Mouse (Mus musculus) adrenal gland, postnatal 36 days (tissue): ENCODE measurements around the gene Ints6l. TPM values are rescaled to one million over a fixed set of nuclear protein-coding genes. Genes with fewer than 3 reads are reported as not detected.

Source experiments
- DNase-seq, 2 experiments: peaks; one replicate each; pipeline ENCODE4 v3.0.0; 2021; ENCODE audit warnings: mixed read lengths in 1 of 2
- long read RNA-seq, 2 experiments: library from polyadenylated mRNA; stranded (forward); transcript quantifications; one replicate each; pipeline ENCODE4 v2.0.0; 2021; ENCODE audit warnings: borderline sequencing depth in 2 of 2
- total RNA-seq, 2 experiments: library from RNA; stranded (reverse); gene quantifications; 2 replicates each; pipeline ENCODE4 v1.2.3; 2021

The Ints6l gene
- total RNA-seq, result 10 to 100 TPM; 22.9 to 25.5 TPM
- long read RNA-seq, experiment 1, partial matches to known transcripts, result 2 of 14 reads
- long read RNA-seq, experiment 1, other reads (novel, unspliced or antisense), result 7 of 14 reads
- long read RNA-seq, experiment 2, partial matches to known transcripts, result 0 of 4 reads
- long read RNA-seq, experiment 2, other reads (novel, unspliced or antisense), result 2 of 4 reads

- DNase-seq, result peak; percentile 84 to 86
Observed at GRCm38 (mm10) chrX:56454671-56455371, at the start of gene Ints6l. Gene Ints6l, plus strand, starts transcription at chrX:56454857.

- no peak for DNase-seq
Observed at GRCm38 (mm10) chrX:56405482-56405881, 49.2 kb upstream of the Ints6l start.

- no peak for DNase-seq
Observed at GRCm38 (mm10) chrX:56406128-56406527, 48.5 kb upstream of the Ints6l start.

- no peak for DNase-seq
Observed at GRCm38 (mm10) chrX:56416277-56416676, 38.4 kb upstream of the Ints6l start.

- no peak for DNase-seq
Observed at GRCm38 (mm10) chrX:56417541-56417940, 37.1 kb upstream of the Ints6l start.

- DNase-seq, result no peak
Observed at GRCm38 (mm10) chrX:56430601-56431000, 24.1 kb upstream of the Ints6l start.

GRCm38 (mm10) chrX:56435758-56436283, 18.8 kb upstream of the Ints6l start:
- no peak for DNase-seq

- DNase-seq, result no peak
Observed at GRCm38 (mm10) chrX:56446487-56447428, 7.9 kb upstream of the Ints6l start.

- no peak for DNase-seq
Observed at GRCm38 (mm10) chrX:56447524-56448015, 7.1 kb upstream of the Ints6l start, which contains the start of gene Gm2174. Gene Gm2174, plus strand, starts transcription at chrX:56447965.

GRCm38 (mm10) chrX:56455372-56456246, 952 bp downstream of the Ints6l start:
- peak; percentile 92 to 93 for DNase-seq

GRCm38 (mm10) chrX:56456379-56456778, 1.7 kb downstream of the Ints6l start:
- peak; percentile 27 to 59 for DNase-seq

- no peak for DNase-seq
Observed at GRCm38 (mm10) chrX:56462020-56462933, 7.6 kb downstream of the Ints6l start.

GRCm38 (mm10) chrX:56464906-56465305, 10.2 kb downstream of the Ints6l start:
- DNase-seq, result no peak

- DNase-seq, result no peak
Observed at GRCm38 (mm10) chrX:56467688-56468087, 13.0 kb downstream of the Ints6l start.

GRCm38 (mm10) chrX:56468422-56468821, 13.8 kb downstream of the Ints6l start:
- DNase-seq, result no peak

GRCm38 (mm10) chrX:56474035-56474434, 19.4 kb downstream of the Ints6l start:
- no peak for DNase-seq

GRCm38 (mm10) chrX:56477553-56477952, 22.9 kb downstream of the Ints6l start:
- DNase-seq, result no peak

GRCm38 (mm10) chrX:56481906-56482305, 27.2 kb downstream of the Ints6l start:
- no peak for DNase-seq

- DNase-seq, result peak; percentile 66 to 69
Observed at GRCm38 (mm10) chrX:56489758-56490157, 35.1 kb downstream of the Ints6l start.

- peak; percentile 75 to 76 for DNase-seq
Observed at GRCm38 (mm10) chrX:56497241-56497640, 42.6 kb downstream of the Ints6l start.
